Mouse (Mus musculus): ENCODE measurements at regions not wholly inside any gene's neighbourhood (a gene's known extent, or its start where the extent isn't known, plus 50 kb on each side); places are given as distances from the start of the nearest gene placed in this dataset.

DNA sequence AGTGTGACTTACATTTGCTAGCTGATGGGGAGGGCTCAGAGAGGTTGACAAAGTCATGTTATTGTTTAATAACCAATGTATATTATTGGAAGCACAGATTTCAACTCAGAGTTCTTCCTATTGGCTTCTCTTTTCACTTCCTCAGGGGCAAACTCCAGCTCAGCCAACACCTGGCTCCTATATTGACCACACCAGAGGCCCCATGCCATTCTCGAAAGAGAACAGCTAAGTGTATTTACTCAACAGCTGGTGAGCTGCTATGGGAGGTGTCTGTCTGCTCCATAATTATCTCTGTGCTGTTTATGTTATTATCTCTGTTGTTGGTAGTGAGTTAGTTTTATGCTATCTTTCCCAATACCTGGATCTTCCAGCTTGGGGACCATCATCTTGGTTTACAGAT lies 342.4 kb downstream of the Epha4 start:
- no peak overlapping the region for H3ac ChIP-seq (ENCODE audit: control insufficient read depth, insufficient read length, low read depth)
- H3K4me3 ChIP-seq (ENCODE audit: insufficient read depth, poor library complexity, severe bottlenecking), result no peak overlapping the region
- no peaks in the 10 kb centered on the region for H3K36me3 ChIP-seq (ENCODE audit: control insufficient read depth, insufficient read depth)
- H3K27me3 ChIP-seq (ENCODE audit: control insufficient read depth, insufficient read depth, insufficient read length), result no peaks in the 10 kb centered on the region
- no peak for TF ChIP-seq MAX (IDR thresholded peaks at IDR 0.05)
- TF ChIP-seq USF1 (IDR thresholded peaks at IDR 0.05; ENCODE audit: low read depth), result no peak
- no peak for TF ChIP-seq FOSL1 (IDR thresholded peaks at IDR 0.05; ENCODE audit: insufficient read depth, low read length, poor library complexity, severe bottlenecking)
- no peak for TF ChIP-seq MYOD1 (IDR thresholded peaks at IDR 0.05; ENCODE audit: control insufficient read depth, insufficient read length, low read depth)
- no peak for TF ChIP-seq MYOG (IDR thresholded peaks at IDR 0.05; ENCODE audit: control insufficient read depth, extremely low read depth, insufficient read length)
- TF ChIP-seq CTCF (IDR thresholded peaks at IDR 0.05; ENCODE audit: control insufficient read depth, insufficient read depth, insufficient read length), result no peak
- TF ChIP-seq CEBPB (IDR thresholded peaks at IDR 0.05; ENCODE audit: low read depth), result no peak
- H3K79me3 ChIP-seq (ENCODE audit: low read depth), result no peaks in the 10 kb centered on the region
- H3K79me2 ChIP-seq (ENCODE audit: control insufficient read depth, insufficient read depth), result no peaks in the 10 kb centered on the region

DNA sequence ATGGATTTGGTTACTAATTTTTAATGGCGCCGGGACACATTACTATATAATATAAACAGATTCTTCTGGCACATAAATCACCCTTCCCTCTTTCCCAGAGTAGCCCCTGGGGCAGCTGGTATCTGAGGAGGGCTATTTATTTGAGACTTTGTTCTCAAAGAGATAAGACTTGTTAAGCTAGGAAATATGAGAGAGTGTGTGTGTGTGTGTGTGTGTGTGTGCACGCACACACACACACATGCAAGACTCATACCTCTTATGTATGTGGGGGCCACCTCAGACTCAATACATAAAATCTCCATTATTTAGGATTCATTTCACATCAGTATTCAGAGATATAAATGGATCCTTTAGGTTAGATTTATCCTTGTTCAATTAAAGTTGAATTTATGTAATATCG lies 340.1 kb downstream of the Epha4 start:
- H3K27me3 ChIP-seq (ENCODE audit: control insufficient read depth, insufficient read depth, insufficient read length), result no peaks in the 10 kb centered on the region
- H3K36me3 ChIP-seq (ENCODE audit: control insufficient read depth, insufficient read depth), result no peaks in the 10 kb centered on the region

DNA sequence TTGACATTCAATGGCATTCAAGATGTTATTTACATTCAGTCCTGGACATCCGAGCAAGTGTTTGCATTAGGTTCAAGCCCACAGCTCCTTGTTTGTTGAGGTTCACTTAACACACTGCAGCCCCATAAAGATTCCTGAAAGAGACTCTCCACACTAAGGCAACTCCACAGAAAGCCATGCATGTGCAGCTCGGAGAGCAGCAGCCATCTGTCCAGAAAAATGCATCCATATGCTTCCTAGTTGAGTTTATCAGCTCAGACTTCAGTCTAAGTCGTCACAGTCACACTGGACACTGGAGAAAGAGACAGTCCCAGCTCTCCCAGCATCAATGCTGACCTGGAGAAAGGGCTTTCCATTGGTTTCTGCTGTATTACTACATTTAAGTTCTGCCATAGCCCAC lies 339.7 kb downstream of the Epha4 start:
- H3K36me3 ChIP-seq (ENCODE audit: control insufficient read depth, insufficient read depth), result no peaks in the 10 kb centered on the region
- H3K79me2 ChIP-seq (ENCODE audit: control insufficient read depth, insufficient read depth), result no peaks in the 10 kb centered on the region
- H3K79me3 ChIP-seq (ENCODE audit: low read depth), result no peaks in the 10 kb centered on the region
- H3K4me3 ChIP-seq (ENCODE audit: insufficient read depth, poor library complexity, severe bottlenecking), result no peak overlapping the region
- TF ChIP-seq CEBPB (IDR thresholded peaks at IDR 0.05; ENCODE audit: low read depth), result no peak
- no peak for TF ChIP-seq CTCF (IDR thresholded peaks at IDR 0.05; ENCODE audit: control insufficient read depth, insufficient read depth, insufficient read length)
- no peak for TF ChIP-seq USF1 (IDR thresholded peaks at IDR 0.05; ENCODE audit: low read depth)
- TF ChIP-seq FOSL1 (IDR thresholded peaks at IDR 0.05; ENCODE audit: insufficient read depth, low read length, poor library complexity, severe bottlenecking), result no peak
- TF ChIP-seq MYOG (IDR thresholded peaks at IDR 0.05; ENCODE audit: control insufficient read depth, extremely low read depth, insufficient read length), result no peak
- TF ChIP-seq MAX (IDR thresholded peaks at IDR 0.05), result no peak
- TF ChIP-seq MYOD1 (IDR thresholded peaks at IDR 0.05; ENCODE audit: control insufficient read depth, insufficient read length, low read depth), result no peak
- no peaks in the 10 kb centered on the region for H3K27me3 ChIP-seq (ENCODE audit: control insufficient read depth, insufficient read depth, insufficient read length)
- no peak overlapping the region for H3ac ChIP-seq (ENCODE audit: control insufficient read depth, insufficient read length, low read depth)

More for the DNA sequence above, 340.1 kb downstream of the Epha4 start:
- H3K79me3 ChIP-seq (ENCODE audit: low read depth), result no peaks in the 10 kb centered on the region
- no peak overlapping the region for H3K4me3 ChIP-seq (ENCODE audit: insufficient read depth, poor library complexity, severe bottlenecking)
- no peaks in the 10 kb centered on the region for H3K79me2 ChIP-seq (ENCODE audit: control insufficient read depth, insufficient read depth)
- H3ac ChIP-seq (ENCODE audit: control insufficient read depth, insufficient read length, low read depth), result no peak overlapping the region
- no peak for TF ChIP-seq CTCF (IDR thresholded peaks at IDR 0.05; ENCODE audit: control insufficient read depth, insufficient read depth, insufficient read length)
- no peak for TF ChIP-seq USF1 (IDR thresholded peaks at IDR 0.05; ENCODE audit: low read depth)
- no peak for TF ChIP-seq MYOD1 (IDR thresholded peaks at IDR 0.05; ENCODE audit: control insufficient read depth, insufficient read length, low read depth)
- no peak for TF ChIP-seq MAX (IDR thresholded peaks at IDR 0.05)
- TF ChIP-seq FOSL1 (IDR thresholded peaks at IDR 0.05; ENCODE audit: insufficient read depth, low read length, poor library complexity, severe bottlenecking), result no peak
- no peak for TF ChIP-seq CEBPB (IDR thresholded peaks at IDR 0.05; ENCODE audit: low read depth)
- no peak for TF ChIP-seq MYOG (IDR thresholded peaks at IDR 0.05; ENCODE audit: control insufficient read depth, extremely low read depth, insufficient read length)

DNA sequence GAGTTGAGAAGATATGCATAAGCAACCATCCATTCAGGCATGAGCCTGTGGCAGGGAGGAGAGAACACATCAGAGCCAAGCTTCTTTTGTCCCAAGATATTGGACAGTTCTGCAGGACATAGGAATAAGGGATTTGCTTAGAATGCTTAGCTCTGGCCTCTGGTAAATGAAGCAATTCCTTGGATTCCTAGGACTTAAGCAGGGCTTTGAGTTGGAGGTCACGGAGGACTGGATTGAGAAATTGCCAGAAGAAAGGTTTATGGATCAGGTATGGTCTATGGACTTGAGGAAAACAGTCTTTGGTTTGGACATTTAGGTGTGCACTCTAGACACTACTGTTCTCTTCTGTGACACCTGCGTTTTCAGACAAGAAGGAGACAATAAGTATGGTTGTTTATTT lies 338.4 kb downstream of the Epha4 start:
- no peak overlapping the region for H3ac ChIP-seq (ENCODE audit: control insufficient read depth, insufficient read length, low read depth)
- TF ChIP-seq MAX (IDR thresholded peaks at IDR 0.05), result no peak
- TF ChIP-seq MYOG (IDR thresholded peaks at IDR 0.05; ENCODE audit: control insufficient read depth, extremely low read depth, insufficient read length), result no peak
- no peak for TF ChIP-seq USF1 (IDR thresholded peaks at IDR 0.05; ENCODE audit: low read depth)
- no peak for TF ChIP-seq FOSL1 (IDR thresholded peaks at IDR 0.05; ENCODE audit: insufficient read depth, low read length, poor library complexity, severe bottlenecking)
- no peak for TF ChIP-seq CEBPB (IDR thresholded peaks at IDR 0.05; ENCODE audit: low read depth)
- TF ChIP-seq CTCF (IDR thresholded peaks at IDR 0.05; ENCODE audit: control insufficient read depth, insufficient read depth, insufficient read length), result no peak
- H3K4me3 ChIP-seq (ENCODE audit: insufficient read depth, poor library complexity, severe bottlenecking), result no peak overlapping the region
- no peaks in the 10 kb centered on the region for H3K36me3 ChIP-seq (ENCODE audit: control insufficient read depth, insufficient read depth)
- H3K79me2 ChIP-seq (ENCODE audit: control insufficient read depth, insufficient read depth), result no peaks in the 10 kb centered on the region
- no peaks in the 10 kb centered on the region for H3K27me3 ChIP-seq (ENCODE audit: control insufficient read depth, insufficient read depth, insufficient read length)
- no peaks in the 10 kb centered on the region for H3K79me3 ChIP-seq (ENCODE audit: low read depth)

DNA sequence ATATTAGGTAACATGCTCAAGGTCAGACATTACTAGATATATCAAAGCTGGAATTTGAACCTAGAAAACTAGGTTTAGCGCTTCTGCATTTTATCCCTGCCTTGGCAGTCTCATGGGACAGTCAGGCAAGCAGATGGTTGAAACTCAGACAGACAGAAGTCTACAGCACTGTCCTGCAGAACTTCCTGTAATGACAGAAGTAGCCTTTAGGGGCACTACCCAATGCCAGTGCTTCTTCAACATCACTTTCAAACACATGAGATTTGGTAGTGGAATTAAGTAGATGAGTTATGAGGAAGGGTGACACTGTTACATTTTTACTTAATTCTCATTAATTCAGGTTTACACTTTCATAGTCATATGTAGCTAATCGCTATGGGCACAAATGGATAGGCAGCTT lies 330.9 kb downstream of the Epha4 start:
- TF ChIP-seq FOSL1 (IDR thresholded peaks at IDR 0.05; ENCODE audit: insufficient read depth, low read length, poor library complexity, severe bottlenecking) (no peak), MYOG (IDR thresholded peaks at IDR 0.05; ENCODE audit: control insufficient read depth, extremely low read depth, insufficient read length) (no peak), CEBPB (IDR thresholded peaks at IDR 0.05; ENCODE audit: low read depth) (no peak), CTCF (IDR thresholded peaks at IDR 0.05; ENCODE audit: control insufficient read depth, insufficient read depth, insufficient read length) (no peak), MAX (IDR thresholded peaks at IDR 0.05) (no peak), USF1 (IDR thresholded peaks at IDR 0.05; ENCODE audit: low read depth) (no peak), MYOD1 (IDR thresholded peaks at IDR 0.05; ENCODE audit: control insufficient read depth, insufficient read length, low read depth) (no peak)
- Histone ChIP-seq H3K79me3 (ENCODE audit: low read depth) (no peaks in the 10 kb centered on the region), H3ac (ENCODE audit: control insufficient read depth, insufficient read length, low read depth) (no peak overlapping the region), H3K27me3 (ENCODE audit: control insufficient read depth, insufficient read depth, insufficient read length) (no peaks in the 10 kb centered on the region), H3K79me2 (ENCODE audit: control insufficient read depth, insufficient read depth) (no peaks in the 10 kb centered on the region), H3K36me3 (ENCODE audit: control insufficient read depth, insufficient read depth) (no peaks in the 10 kb centered on the region), H3K4me3 (ENCODE audit: insufficient read depth, poor library complexity, severe bottlenecking) (no peak overlapping the region)

DNA sequence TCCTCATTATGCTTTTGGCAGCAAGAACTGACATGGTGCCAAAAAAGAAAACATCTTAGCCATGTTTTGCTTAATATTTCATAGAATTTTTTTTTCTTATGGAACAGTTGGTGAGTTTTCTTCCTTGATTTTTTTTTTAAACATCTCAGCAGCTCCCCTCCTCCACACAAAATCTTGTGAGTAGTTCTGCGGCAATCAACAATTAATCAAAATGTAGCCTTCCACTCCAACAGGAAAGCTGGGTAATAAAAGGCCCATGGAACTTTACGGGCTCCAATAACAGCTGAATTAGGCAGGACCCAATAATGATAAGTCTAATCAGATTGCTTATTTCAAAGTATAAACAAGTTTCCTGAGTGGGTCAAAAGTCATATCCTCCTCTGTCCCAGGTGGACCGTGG lies 324.7 kb downstream of the Epha4 start:
- Histone ChIP-seq H3K4me3 (ENCODE audit: insufficient read depth, poor library complexity, severe bottlenecking) (no peak overlapping the region), H3K36me3 (ENCODE audit: control insufficient read depth, insufficient read depth) (no peaks in the 10 kb centered on the region), H3K27me3 (ENCODE audit: control insufficient read depth, insufficient read depth, insufficient read length) (no peaks in the 10 kb centered on the region), H3ac (ENCODE audit: control insufficient read depth, insufficient read length, low read depth) (no peak overlapping the region), H3K79me3 (ENCODE audit: low read depth) (no peaks in the 10 kb centered on the region), H3K79me2 (ENCODE audit: control insufficient read depth, insufficient read depth) (no peaks in the 10 kb centered on the region)
- TF ChIP-seq FOSL1 (IDR thresholded peaks at IDR 0.05; ENCODE audit: insufficient read depth, low read length, poor library complexity, severe bottlenecking), result no peak
- TF ChIP-seq CEBPB (IDR thresholded peaks at IDR 0.05; ENCODE audit: low read depth), result no peak
- TF ChIP-seq MYOG (IDR thresholded peaks at IDR 0.05; ENCODE audit: control insufficient read depth, extremely low read depth, insufficient read length), result no peak
- TF ChIP-seq USF1 (IDR thresholded peaks at IDR 0.05; ENCODE audit: low read depth), result no peak
- no peak for TF ChIP-seq CTCF (IDR thresholded peaks at IDR 0.05; ENCODE audit: control insufficient read depth, insufficient read depth, insufficient read length)
- TF ChIP-seq MYOD1 (IDR thresholded peaks at IDR 0.05; ENCODE audit: control insufficient read depth, insufficient read length, low read depth), result no peak
- TF ChIP-seq MAX (IDR thresholded peaks at IDR 0.05), result no peak

Measured in C2C12 (cell line).